ENCODE assay signal across 17 mouse cellular contexts in the genomic region with DNA sequence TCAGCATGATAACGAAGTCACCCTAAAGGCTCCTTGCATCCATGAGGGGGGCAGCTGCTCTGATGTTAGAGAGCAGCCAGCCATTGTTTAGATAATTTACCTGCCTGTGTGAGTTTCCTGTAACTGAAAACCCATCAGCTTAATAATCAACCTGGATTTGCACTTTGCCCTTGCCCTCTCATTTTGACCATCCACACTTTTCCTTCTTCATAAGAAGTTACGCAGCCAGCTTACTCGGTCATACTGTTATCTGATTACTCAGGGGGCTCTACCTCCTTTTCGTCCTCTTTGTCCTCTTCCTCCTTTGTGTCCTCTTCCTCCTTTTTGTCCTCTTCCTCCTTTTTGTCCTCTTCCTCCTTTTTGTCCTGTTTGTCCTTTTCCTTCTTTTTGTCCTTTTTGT. TPM values are rescaled to one million over a fixed set of nuclear protein-coding genes. Genes with fewer than 3 reads are reported as not detected.
DNase-seq lines count a peak whose midpoint lies in the region; ATAC-seq and TF ChIP-seq lines count a peak whose summit lies in the region.
"Had no signal": no experiment of that assay in that cellular context is flagged by ENCODE, and none has a peak within 500 bp of the region (broad histone marks: within the 10 kb centered on the region; RNA-seq: fewer than 3 reads in every experiment).

No protein-coding gene starts in this region.

- no peak for TF ChIP-seq EP300 in liver, postnatal 0 days (IDR thresholded peaks at IDR 0.05; ENCODE audit: low read depth)

- H3K4me3 ChIP-seq in intestine, embryonic 15.5 days (replicated peaks): no peak overlapping the region
- no peak overlapping the region for H3K4me3 ChIP-seq in liver, postnatal 0 days (ENCODE audit: low read depth, low read length)
- H3K4me3 ChIP-seq: forebrain, embryonic 10.5 days; heart, embryonic 10.5 days; hindbrain, embryonic 13.5 days; midbrain, embryonic 10.5 days; neural tube, embryonic 13.5 days had no signal

- peak; percentile 77 for ATAC-seq in intestine, embryonic 15.5 days
- no peak for ATAC-seq in liver, postnatal 0 days

- WGBS in intestine, embryonic 15.5 days: 28% methylated on average over 4 of the region's 4 CpGs
- WGBS in liver, postnatal 0 days (ENCODE audit: insufficient replicate concordance): 39% methylated on average over 4 of the region's 4 CpGs

- peak; percentile 60 for DNase-seq in kidney, adult 18-20 months
- peak; percentile 31 for DNase-seq in kidney, postnatal 10 days
- DNase-seq in liver, postnatal 0 days: peak; percentile 20
- no peak for DNase-seq in lung, adult 18-20 months
- no peak for DNase-seq in ovary, postnatal 10 days (ENCODE audit: low spot score)
- no peak for DNase-seq in left cerebral cortex, postnatal 25 days (ENCODE audit: low spot score in 2 of 2)
- DNase-seq: cerebellum, adult 9-11 months; gastrocnemius, postnatal 25 days; heart, postnatal 14 days; thymus, adult 18-20 months had no signal

- intact Hi-C loops in left cerebral cortex, postnatal 25 days (cut with DNase I): loop anchor here (5.0 kb wide), 1 partner anchor 97 kb away; no protein-coding TSS in a partner anchor

- H3K9ac ChIP-seq in intestine, embryonic 15.5 days: no peak overlapping the region
- 0 out of 2 replicates have a peak overlapping the region, but pooled peaks have one; percentile 9 for H3K9ac ChIP-seq in liver, postnatal 0 days (replicated peaks)
- H3K9ac ChIP-seq: hindbrain, embryonic 13.5 days; liver, embryonic 14.5 days; neural tube, embryonic 13.5 days had no signal

- H3K9me3 ChIP-seq in intestine, embryonic 15.5 days: no peaks in the 10 kb centered on the region
- no peaks in the 10 kb centered on the region for H3K9me3 ChIP-seq in liver, postnatal 0 days (ENCODE audit: low read length)
- H3K9me3 ChIP-seq: forebrain, embryonic 10.5 days; heart, embryonic 10.5 days; hindbrain, embryonic 13.5 days; midbrain, embryonic 10.5 days; neural tube, embryonic 13.5 days had no signal

- H3K4me1 ChIP-seq in intestine, embryonic 15.5 days (replicated peaks): peaks cover 3% of the 10 kb centered on the region
- peaks cover 11% of the 10 kb centered on the region for H3K4me1 ChIP-seq in liver, postnatal 0 days (ENCODE audit: insufficient read depth)
- H3K4me1 ChIP-seq: hindbrain, embryonic 13.5 days; neural tube, embryonic 13.5 days had no signal

- TF ChIP-seq CTCF in liver, postnatal 0 days (IDR thresholded peaks at IDR 0.05; ENCODE audit: low read depth): no peak

- H3K27me3 ChIP-seq in intestine, embryonic 15.5 days (replicated peaks): no peaks in the 10 kb centered on the region
- H3K27me3 ChIP-seq in liver, postnatal 0 days (ENCODE audit: insufficient read depth, low read length): no peaks in the 10 kb centered on the region

- no peaks in the 10 kb centered on the region for H3K36me3 ChIP-seq in intestine, embryonic 15.5 days
- no peaks in the 10 kb centered on the region for H3K36me3 ChIP-seq in liver, postnatal 0 days (replicated peaks; ENCODE audit: insufficient read depth, low read length)
- H3K36me3 ChIP-seq: forebrain, embryonic 10.5 days; heart, embryonic 10.5 days; hindbrain, embryonic 13.5 days; midbrain, embryonic 10.5 days; neural tube, embryonic 13.5 days had no signal

- H3K27ac ChIP-seq in intestine, embryonic 15.5 days: no peak overlapping the region
- H3K27ac ChIP-seq in liver, postnatal 0 days (ENCODE audit: low read depth): peak overlapping the region; percentile 65
- H3K27ac ChIP-seq: forebrain, embryonic 10.5 days; heart, embryonic 10.5 days; hindbrain, embryonic 13.5 days; liver, embryonic 14.5 days; midbrain, embryonic 10.5 days; neural tube, embryonic 13.5 days had no signal

- H3K4me2 ChIP-seq in intestine, embryonic 15.5 days (replicated peaks): no peak overlapping the region
- peak overlapping the region; percentile 50 for H3K4me2 ChIP-seq in liver, postnatal 0 days (ENCODE audit: low read depth, low read length)
- H3K4me2 ChIP-seq: hindbrain, embryonic 13.5 days; neural tube, embryonic 13.5 days had no signal

RNA-seq across cellular contexts. Expression of a gene that starts 10.9 kb away (rescaled TPM):
- 0.24 and 0.47 TPM in 2 replicates for polyA plus RNA-seq in intestine, embryonic 15.5 days (2015; fragmentation: Nextera tagmentation; extraction: Ambion mirVana)
- polyA plus RNA-seq in liver, postnatal 0 days (2015; fragmentation: Nextera tagmentation; extraction: Ambion mirVana): 0.07 and 0.16 TPM in 2 replicates
- 1 to 10 TPM; 2.8 to 3.2 TPM for total RNA-seq in left cerebral cortex, postnatal 25 days (2021)

RNA-seq across cellular contexts. Expression of a gene that starts 16.5 kb away (rescaled TPM):
- polyA plus RNA-seq in intestine, embryonic 15.5 days (2015; fragmentation: Nextera tagmentation; extraction: Ambion mirVana): 5.7 and 5.8 TPM in 2 replicates
- 3.7 and 4.4 TPM in 2 replicates for polyA plus RNA-seq in liver, postnatal 0 days (2015; fragmentation: Nextera tagmentation; extraction: Ambion mirVana)
- 10 to 100 TPM; 34.8 to 37.1 TPM for total RNA-seq in left cerebral cortex, postnatal 25 days (2021)

Comparison
In these comparisons a context has a peak if more than half of its experiments do, and no peak if none do; other contexts are left out.
1. DNase-seq: peak in kidney, adult 18-20 months (single experiment), kidney, postnatal 10 days (single experiment) and liver, postnatal 0 days (single experiment); none in lung, adult 18-20 months (0 of 2), ovary, postnatal 10 days (single experiment) and left cerebral cortex, postnatal 25 days (0 of 2).